Mouse (Mus musculus) erythroid progenitor cell, adult 5-6 weeks (primary cell): Measurements from ENCODE around the gene Rnf40. TPM values are rescaled to one million over a fixed set of nuclear protein-coding genes. Genes with fewer than 3 reads are reported as not detected.
"Not testable (repeated sequence)": the region's sequence is repeated elsewhere in the genome, so short reads cannot be mapped to it uniquely, and the experiment has no call there.

Source experiments
- ATAC-seq: replicated peaks from 2 replicates; pipeline ENCODE4 v1.8.0; 2016; ENCODE audit warnings: moderate number of reproducible peaks, mild to moderate bottlenecking, moderate TSS enrichment, inconsistent platforms; ENCODE audit not compliant: poor library complexity, low FRiP score, severe bottlenecking
- total RNA-seq, 2 experiments: library from RNA; stranded (forward) in 1 of 2; stranded (reverse) in 1 of 2; fragments of 150-400 nt in 1 of 2; fragments of 186-747, 209-891 nt in 1 of 2; gene quantifications; 2 replicates each; pipeline versions ENCODE4 v1.2.3 to v1.2.4; 2015 to 2017; ENCODE audit warnings: low replicate concordance in 2 of 2

Gene Rnf40
- total RNA-seq, 2 experiments from 2014 or later = 49.9 to 60.3 TPM

DNA sequence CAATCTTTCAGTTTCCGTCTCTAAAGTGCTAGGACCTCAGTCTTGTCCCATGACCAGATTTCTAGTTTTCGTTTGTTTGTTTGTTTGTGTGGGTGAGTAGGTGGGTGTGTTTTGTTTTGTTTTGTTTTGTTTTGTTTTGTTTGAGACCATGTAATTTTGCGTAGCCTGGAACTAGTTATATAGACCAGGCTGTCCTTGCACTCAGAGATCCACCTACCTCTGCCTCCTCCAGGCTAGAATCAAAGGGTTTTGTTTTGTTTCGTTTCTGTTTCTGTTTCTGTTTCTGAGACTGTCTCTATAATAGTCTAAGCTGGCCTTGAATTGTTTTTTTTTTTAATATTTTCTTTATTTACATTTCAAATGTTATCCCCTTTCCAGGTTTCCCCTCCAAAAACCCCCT lies 57.8 kb downstream of the Rnf40 start:
- no peak for ATAC-seq

DNA sequence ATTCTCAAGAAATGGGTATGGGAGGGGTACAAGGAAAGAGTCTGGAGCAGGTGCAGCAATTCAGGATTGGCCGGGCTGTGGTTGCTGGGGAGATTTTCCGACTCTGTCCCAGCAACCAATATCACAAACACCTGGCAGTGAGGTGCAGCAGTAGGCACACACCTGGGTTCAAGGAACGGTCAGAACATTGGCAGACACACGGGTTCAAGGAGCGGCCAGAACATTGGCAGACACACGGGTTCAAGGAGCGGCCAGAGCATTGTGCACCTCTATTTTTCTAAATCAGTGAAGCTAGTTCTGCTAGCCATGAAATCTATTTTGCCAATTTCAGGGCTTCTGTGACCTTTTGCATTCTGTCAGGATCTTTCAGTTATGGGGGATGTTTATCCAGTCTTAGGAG lies 59.0 kb downstream of the Rnf40 start:
- ATAC-seq = not testable (repeated sequence)

DNA sequence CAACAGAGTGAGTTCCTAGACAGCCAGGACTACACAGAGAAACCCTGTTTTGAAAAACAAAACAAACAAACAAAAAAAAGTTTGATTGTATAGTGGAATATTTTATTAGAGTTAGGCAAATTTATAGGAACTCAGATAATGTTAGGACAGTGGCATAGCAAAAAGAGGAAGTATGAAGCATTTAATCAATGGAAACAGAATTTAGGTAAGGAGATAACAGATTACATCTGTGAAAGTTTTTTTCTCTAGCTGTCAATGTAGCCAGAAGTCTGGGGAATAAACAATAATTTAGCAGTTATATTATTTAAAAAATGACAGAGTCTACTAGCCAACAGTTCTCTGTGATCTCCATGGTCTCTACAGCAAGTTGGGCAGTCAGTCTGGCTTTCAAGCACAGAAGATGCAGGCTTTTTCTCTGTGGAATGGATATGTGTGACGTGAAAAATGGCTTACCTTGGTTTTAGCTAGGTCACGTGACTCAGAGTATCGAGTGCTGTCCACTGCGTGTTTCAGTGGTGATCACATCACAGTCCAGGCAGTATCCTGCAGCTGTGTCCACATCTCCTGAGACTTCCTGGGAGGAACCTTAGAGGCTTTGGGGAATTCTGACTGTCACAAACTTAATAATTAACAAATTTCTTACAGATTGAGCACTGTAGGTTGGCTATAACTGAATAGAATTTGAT lies 60.1 kb downstream of the Rnf40 start:
- no peak for ATAC-seq

GRCm38 (mm10) chr7:127649206-127649605 lies 60.6 kb downstream of the Rnf40 start:
- no peak for ATAC-seq

GRCm38 (mm10) chr7:127651624-127652023 lies 63.1 kb downstream of the Rnf40 start:
- ATAC-seq = no peak

- ATAC-seq = no peak
These were observed 63.5 kb downstream of the Rnf40 start for GRCm38 (mm10) chr7:127652050-127652449.

- no peak for ATAC-seq
These were observed 65.8 kb downstream of the Rnf40 start for GRCm38 (mm10) chr7:127654318-127654717.

Other genes starting within 250 kb of the Rnf40 start
- 0.72 TPM in 1 of 2 replicates, not detected in the other for gene Zfp768, start 243.2 kb upstream of the Rnf40 start, total RNA-seq (2015; ENCODE audit: low replicate concordance)
- gene Zfp768, start 243.2 kb upstream of the Rnf40 start, total RNA-seq (2017; ENCODE audit: low replicate concordance) = 0.39 and 1.3 TPM in 2 replicates
- gene Zfp747, start 212.7 kb upstream of the Rnf40 start, total RNA-seq (2015; ENCODE audit: low replicate concordance) = 0.42 TPM in 1 of 2 replicates, not detected in the other
- gene Zfp747, start 212.7 kb upstream of the Rnf40 start, total RNA-seq (2017; ENCODE audit: low replicate concordance) = 2.4 TPM in 1 of 2 replicates, not detected in the other
- gene 9130019O22Rik, start 201.6 kb upstream of the Rnf40 start, total RNA-seq (2015; ENCODE audit: low replicate concordance) = 1.1 TPM in 1 of 2 replicates, not detected in the other
- 0.26 TPM in 1 of 2 replicates, not detected in the other for gene 9130019O22Rik, start 201.6 kb upstream of the Rnf40 start, total RNA-seq (2017; ENCODE audit: low replicate concordance)
- gene E430018J23Rik, start 195.1 kb upstream of the Rnf40 start, total RNA-seq (2015; ENCODE audit: low replicate concordance) = not detected in 2 replicates
- not detected in 2 replicates for gene E430018J23Rik, start 195.1 kb upstream of the Rnf40 start, total RNA-seq (2017; ENCODE audit: low replicate concordance)
- gene Zfp764, start 181.9 kb upstream of the Rnf40 start, total RNA-seq (2015; ENCODE audit: low replicate concordance) = 1.4 TPM in 1 of 2 replicates, not detected in the other
- gene Zfp764, start 181.9 kb upstream of the Rnf40 start, total RNA-seq (2017; ENCODE audit: low replicate concordance) = 1.4 TPM in 1 of 2 replicates, not detected in the other
- 5.0 and 20.9 TPM in 2 replicates for gene Zfp688, start 166.7 kb upstream of the Rnf40 start, total RNA-seq (2015; ENCODE audit: low replicate concordance)
- 5.0 and 6.7 TPM in 2 replicates for gene Zfp688, start 166.7 kb upstream of the Rnf40 start, total RNA-seq (2017; ENCODE audit: low replicate concordance)
- 3.2 and 3.8 TPM in 2 replicates for gene Zfp689, start 139.6 kb upstream of the Rnf40 start, total RNA-seq (2015; ENCODE audit: low replicate concordance)
- 3.1 and 6.1 TPM in 2 replicates for gene Zfp689, start 139.6 kb upstream of the Rnf40 start, total RNA-seq (2017; ENCODE audit: low replicate concordance)
- 147 and 172 TPM in 2 replicates for gene Prr14, start 129.2 kb upstream of the Rnf40 start, total RNA-seq (2015; ENCODE audit: low replicate concordance)
- gene Prr14, start 129.2 kb upstream of the Rnf40 start, total RNA-seq (2017; ENCODE audit: low replicate concordance) = 31.9 and 84.3 TPM in 2 replicates
- gene Fbrs, start 109.6 kb upstream of the Rnf40 start, total RNA-seq (2015; ENCODE audit: low replicate concordance) = 103 and 125 TPM in 2 replicates
- 28.1 and 32.7 TPM in 2 replicates for gene Fbrs, start 109.6 kb upstream of the Rnf40 start, total RNA-seq (2017; ENCODE audit: low replicate concordance)
- gene Srcap, start 76.8 kb upstream of the Rnf40 start, total RNA-seq (2015; ENCODE audit: low replicate concordance) = 80.4 and 99.3 TPM in 2 replicates
- 77.0 and 90.5 TPM in 2 replicates for gene Srcap, start 76.8 kb upstream of the Rnf40 start, total RNA-seq (2017; ENCODE audit: low replicate concordance)
- gene Gm42715, start 69.2 kb upstream of the Rnf40 start, total RNA-seq (2015; ENCODE audit: low replicate concordance) = 58.7 and 63.1 TPM in 2 replicates
- gene Gm42715, start 69.2 kb upstream of the Rnf40 start, total RNA-seq (2017; ENCODE audit: low replicate concordance) = 25.4 and 45.8 TPM in 2 replicates
- gene Tmem265, start 27.4 kb upstream of the Rnf40 start, total RNA-seq (2015; ENCODE audit: low replicate concordance) = 6.5 TPM in 1 of 2 replicates, not detected in the other
- 1.3 TPM in 1 of 2 replicates, not detected in the other for gene Tmem265, start 27.4 kb upstream of the Rnf40 start, total RNA-seq (2017; ENCODE audit: low replicate concordance)
- 58.7 and 76.0 TPM in 2 replicates for gene Phkg2, start 15.4 kb upstream of the Rnf40 start, total RNA-seq (2015; ENCODE audit: low replicate concordance)
- 27.9 and 44.7 TPM in 2 replicates for gene Phkg2, start 15.4 kb upstream of the Rnf40 start, total RNA-seq (2017; ENCODE audit: low replicate concordance)
- 21.8 and 32.1 TPM in 2 replicates for gene Ccdc189, start 172 bp upstream of the Rnf40 start, total RNA-seq (2015; ENCODE audit: low replicate concordance)
- gene Ccdc189, start 172 bp upstream of the Rnf40 start, total RNA-seq (2017; ENCODE audit: low replicate concordance) = 26.7 and 41.9 TPM in 2 replicates
- gene Zfp629, start 27.0 kb downstream of the Rnf40 start, total RNA-seq (2015; ENCODE audit: low replicate concordance) = 2.2 and 5.4 TPM in 2 replicates
- gene Zfp629, start 27.0 kb downstream of the Rnf40 start, total RNA-seq (2017; ENCODE audit: low replicate concordance) = 0.38 and 1.3 TPM in 2 replicates
- gene Bcl7c, start 120.2 kb downstream of the Rnf40 start, total RNA-seq (2015; ENCODE audit: low replicate concordance) = 4.0 and 9.6 TPM in 2 replicates
- 2.6 and 12.7 TPM in 2 replicates for gene Bcl7c, start 120.2 kb downstream of the Rnf40 start, total RNA-seq (2017; ENCODE audit: low replicate concordance)
- not detected in 2 replicates for gene Ctf1, start 124.0 kb downstream of the Rnf40 start, total RNA-seq (2015; ENCODE audit: low replicate concordance)
- not detected in 2 replicates for gene Ctf1, start 124.0 kb downstream of the Rnf40 start, total RNA-seq (2017; ENCODE audit: low replicate concordance)
- not detected in 2 replicates for gene Ctf2, start 143.4 kb downstream of the Rnf40 start, total RNA-seq (2015; ENCODE audit: low replicate concordance)
- not detected in 2 replicates for gene Ctf2, start 143.4 kb downstream of the Rnf40 start, total RNA-seq (2017; ENCODE audit: low replicate concordance)
- 1.7 and 1.8 TPM in 2 replicates for gene Fbxl19, start 155.8 kb downstream of the Rnf40 start, total RNA-seq (2015; ENCODE audit: low replicate concordance)
- 1.5 and 3.6 TPM in 2 replicates for gene Fbxl19, start 155.8 kb downstream of the Rnf40 start, total RNA-seq (2017; ENCODE audit: low replicate concordance)
- gene Orai3, start 181.0 kb downstream of the Rnf40 start, total RNA-seq (2015; ENCODE audit: low replicate concordance) = 2.5 and 5.4 TPM in 2 replicates
- 4.6 and 6.7 TPM in 2 replicates for gene Orai3, start 181.0 kb downstream of the Rnf40 start, total RNA-seq (2017; ENCODE audit: low replicate concordance)
- 38.1 and 42.5 TPM in 2 replicates for gene Setd1a, start 187.9 kb downstream of the Rnf40 start, total RNA-seq (2015; ENCODE audit: low replicate concordance)
- 14.8 and 21.3 TPM in 2 replicates for gene Setd1a, start 187.9 kb downstream of the Rnf40 start, total RNA-seq (2017; ENCODE audit: low replicate concordance)
- gene Gm49388, start 196.8 kb downstream of the Rnf40 start, total RNA-seq (2015; ENCODE audit: low replicate concordance) = 8.6 and 10.9 TPM in 2 replicates
- gene Gm49388, start 196.8 kb downstream of the Rnf40 start, total RNA-seq (2017; ENCODE audit: low replicate concordance) = 4.5 and 10.7 TPM in 2 replicates
- gene Hsd3b7, start 211.8 kb downstream of the Rnf40 start, total RNA-seq (2015; ENCODE audit: low replicate concordance) = 5.8 TPM in 1 of 2 replicates, not detected in the other
- gene Hsd3b7, start 211.8 kb downstream of the Rnf40 start, total RNA-seq (2017; ENCODE audit: low replicate concordance) = 2.6 and 3.5 TPM in 2 replicates
- gene Stx4a, start 235.5 kb downstream of the Rnf40 start, total RNA-seq (2015; ENCODE audit: low replicate concordance) = 10.5 and 30.6 TPM in 2 replicates
- 12.7 and 13.3 TPM in 2 replicates for gene Stx4a, start 235.5 kb downstream of the Rnf40 start, total RNA-seq (2017; ENCODE audit: low replicate concordance)
- not detected in 2 replicates for gene Stx1b, start 235.8 kb downstream of the Rnf40 start, total RNA-seq (2015; ENCODE audit: low replicate concordance)
- gene Stx1b, start 235.8 kb downstream of the Rnf40 start, total RNA-seq (2017; ENCODE audit: low replicate concordance) = 0.98 TPM in 1 of 2 replicates, not detected in the other